Mouse (Mus musculus) kidney, adult 2 months (tissue): ENCODE measurements around the gene Pcyox1.

Experiments used
- CTCF ChIP-seq: fragments of 200-500 bp; conservative IDR thresholded peaks from 2 replicates; pipeline ENCODE4 v1.5.1; 2011; ENCODE audit warnings: low read depth, mild to moderate bottlenecking, control low read depth, low read length, moderate library complexity, mixed read lengths; ENCODE audit not compliant: insufficient read depth, insufficient read length
- POLR2A ChIP-seq: fragments of 200-500 bp; IDR thresholded peaks from one replicate; pipeline ENCODE4 v1.6.1; 2011; ENCODE audit warnings: low read depth, low read length, control low read depth

- TF ChIP-seq CTCF (no peak), POLR2A (no peak)
These were observed 26.1 kb downstream of the Pcyox1 start, which contains the start of gene Snrpg for GRCm38 (mm10) chr6:86370764-86371339.
